Mouse (Mus musculus): ENCODE measurements around the gene Krt42.
"Not testable (repeated sequence)": the region's sequence is repeated elsewhere in the genome, so short reads cannot be mapped to it uniquely, and the experiment has no call there.

The Krt42 gene

GRCm38 (mm10) chr11:100269821-100270332, at the start of gene Krt42:
Gene Krt42, minus strand, starts transcription at chr11:100269871.
- no peak for DNase-seq (ENCODE audit: extremely low spot score, low read depth, low spot score)

GRCm38 (mm10) chr11:100318529-100319451, 49.1 kb upstream of the Krt42 start:
- DNase-seq (ENCODE audit: extremely low spot score, low read depth, low spot score) = no peak

- no peak for DNase-seq (ENCODE audit: extremely low spot score, low read depth, low spot score)
Observed at GRCm38 (mm10) chr11:100317826-100318380, 48.2 kb upstream of the Krt42 start.

DNA sequence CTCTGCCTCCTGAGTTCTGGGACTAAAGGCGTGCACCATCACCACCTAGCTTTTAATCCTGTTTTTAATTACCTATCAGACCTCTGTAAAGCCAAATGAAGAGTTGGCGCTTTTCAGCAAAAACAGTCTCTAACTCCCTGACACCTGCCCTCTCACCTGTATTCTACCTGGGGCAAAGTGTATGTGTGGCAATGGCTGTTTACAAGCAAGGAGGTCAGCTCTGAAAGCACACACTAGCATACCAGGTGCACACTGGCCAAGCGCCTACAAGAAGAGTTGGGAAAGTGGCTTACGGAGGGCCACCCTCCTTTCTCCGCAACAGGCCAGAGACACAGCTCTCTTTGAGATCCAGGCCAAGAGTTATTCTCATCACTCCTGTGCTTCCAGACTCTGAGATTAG, 45.8 kb upstream of the Krt42 start:
- no peak for DNase-seq (ENCODE audit: extremely low spot score, low read depth, low spot score)

- DNase-seq (ENCODE audit: extremely low spot score, low read depth, low spot score) = no peak
Observed at GRCm38 (mm10) chr11:100313424-100313823, 43.8 kb upstream of the Krt42 start.

DNA sequence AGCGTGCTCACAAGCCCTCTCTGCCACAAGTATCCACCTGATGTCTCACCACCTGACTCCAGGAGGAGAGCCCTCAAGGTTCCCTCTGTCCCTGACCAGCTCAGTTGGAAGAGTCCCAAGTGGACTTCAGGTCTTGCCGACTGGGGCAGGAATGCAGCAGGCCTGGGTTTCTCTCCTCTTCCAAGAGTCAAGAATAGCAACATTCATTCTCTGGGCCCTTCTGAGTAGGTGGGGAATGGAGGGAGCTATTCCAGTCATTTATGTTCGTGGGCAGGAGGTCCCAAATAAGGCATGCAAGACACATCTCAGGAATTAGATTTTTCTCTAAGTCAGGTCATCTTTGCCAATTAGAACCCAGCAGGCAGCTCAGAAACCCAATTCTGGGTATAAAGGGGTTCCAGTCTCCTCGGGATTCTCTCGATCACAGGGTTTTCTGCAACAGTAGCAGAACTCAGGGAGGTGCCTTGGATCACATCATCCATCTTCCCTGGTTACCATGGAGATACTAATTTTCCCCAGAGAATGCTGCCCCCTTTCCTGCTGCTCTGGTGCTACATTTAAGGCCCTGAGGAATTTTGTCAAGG, 42.5 kb upstream of the Krt42 start:
- no peak for DNase-seq (ENCODE audit: extremely low spot score, low read depth, low spot score)

DNA sequence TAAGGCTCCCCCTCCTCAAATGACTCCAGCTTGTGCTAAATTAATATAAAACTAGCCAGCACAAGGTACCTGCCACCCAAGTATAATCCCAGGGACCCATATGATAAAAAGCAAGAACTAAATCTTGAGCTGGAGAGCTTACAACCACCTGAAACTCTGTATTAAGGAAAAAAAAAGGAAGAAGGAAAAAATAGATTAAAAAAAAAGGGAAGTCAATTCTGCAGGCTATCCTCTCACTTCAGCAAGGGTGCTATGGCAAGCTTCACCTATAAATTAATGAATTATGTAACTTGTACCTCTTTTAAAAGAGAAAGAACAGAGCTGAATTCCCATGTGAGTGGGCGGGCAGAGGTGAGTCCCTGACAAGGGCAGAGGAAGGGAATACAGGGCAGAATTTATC, 42.0 kb upstream of the Krt42 start:
- DNase-seq (ENCODE audit: extremely low spot score, low read depth, low spot score) = no peak

DNA sequence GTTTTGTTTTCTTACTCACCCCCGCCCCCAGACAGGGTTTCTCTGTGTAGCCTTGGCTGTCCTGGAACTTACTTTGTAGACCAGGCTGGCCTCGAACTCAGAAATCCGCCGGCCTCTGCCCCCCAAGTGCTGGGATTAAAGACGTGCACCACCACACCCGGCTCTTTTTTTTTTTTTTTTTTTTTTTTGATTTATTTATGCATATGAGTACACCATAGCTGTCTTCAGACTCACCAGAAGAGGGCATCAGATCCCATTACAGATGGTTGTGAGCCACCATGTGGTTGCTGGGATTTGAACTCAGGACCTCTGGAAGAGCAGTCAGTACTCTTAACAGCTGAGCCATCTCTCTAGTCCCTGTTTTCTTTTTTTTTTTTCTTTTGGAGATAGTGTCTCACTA, 39.0 kb upstream of the Krt42 start:
- not testable (repeated sequence) for DNase-seq (ENCODE audit: extremely low spot score, low read depth, low spot score)

DNA sequence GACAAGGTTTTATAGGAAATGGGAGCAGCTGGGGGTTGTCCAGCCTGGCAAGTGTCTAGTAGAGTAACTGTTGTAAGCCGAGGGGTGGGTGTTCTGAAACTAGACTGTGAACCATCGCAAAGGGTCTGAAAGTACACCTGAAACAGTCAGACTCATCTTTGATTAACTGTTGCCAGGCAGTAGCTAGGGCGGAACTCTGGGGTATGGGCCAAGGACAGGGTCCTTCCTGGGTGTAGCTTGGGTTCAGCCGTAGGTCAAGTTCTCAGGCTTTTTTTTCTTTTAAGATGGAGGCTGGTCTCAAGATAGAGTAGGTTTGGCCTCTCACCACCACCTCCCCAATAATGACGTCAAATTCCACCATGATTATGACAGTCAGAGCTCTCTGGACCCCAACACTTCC, 38.2 kb upstream of the Krt42 start:
- no peak for DNase-seq (ENCODE audit: extremely low spot score, low read depth, low spot score)

- DNase-seq (ENCODE audit: extremely low spot score, low read depth, low spot score) = no peak
Observed at GRCm38 (mm10) chr11:100301292-100301691, 31.6 kb upstream of the Krt42 start.

DNA sequence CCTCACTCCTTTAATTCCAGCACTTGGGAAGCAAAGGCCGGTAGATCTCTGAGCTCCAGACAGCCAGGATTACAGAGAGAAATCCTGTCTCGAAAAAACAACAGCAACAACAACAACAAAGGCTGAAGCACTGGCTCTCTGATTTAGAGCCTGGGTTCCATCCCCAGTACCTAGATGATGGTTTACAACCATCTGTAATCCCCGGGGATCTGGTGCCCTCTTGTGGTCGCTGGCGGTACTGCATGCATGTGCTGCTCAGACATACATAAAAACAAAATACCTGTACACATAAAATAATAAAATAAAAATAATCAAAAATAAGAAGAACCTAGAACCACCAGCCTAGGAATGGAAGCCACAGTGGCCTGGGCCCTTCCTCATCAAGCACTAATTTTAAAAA, 30.6 kb upstream of the Krt42 start:
- DNase-seq (ENCODE audit: extremely low spot score, low read depth, low spot score) = no peak

GRCm38 (mm10) chr11:100298274-100299036, 28.8 kb upstream of the Krt42 start:
- no peak for DNase-seq (ENCODE audit: extremely low spot score, low read depth, low spot score)

DNA sequence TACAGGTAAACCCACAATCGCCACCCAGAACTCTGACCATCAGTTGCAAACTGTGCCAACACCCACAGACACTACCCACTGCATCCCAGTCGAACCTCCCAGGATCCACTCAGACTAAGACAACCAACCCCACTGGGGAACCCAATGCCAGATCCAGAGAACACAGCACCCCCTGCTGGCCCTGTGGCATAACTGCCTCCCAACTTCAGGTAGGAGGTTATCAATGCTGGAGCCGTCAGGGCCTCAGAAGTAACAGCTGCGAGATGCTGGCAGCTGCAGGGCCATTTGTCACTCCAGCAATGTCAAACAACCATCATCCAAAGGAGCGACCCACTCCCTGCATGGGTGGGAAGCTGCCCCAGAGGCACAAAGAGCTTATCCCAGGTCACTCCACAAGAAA, 28.1 kb upstream of the Krt42 start:
- DNase-seq (ENCODE audit: extremely low spot score, low read depth, low spot score) = no peak

- no peak for DNase-seq (ENCODE audit: extremely low spot score, low read depth, low spot score)
Observed at GRCm38 (mm10) chr11:100295308-100295707, 25.6 kb upstream of the Krt42 start.

GRCm38 (mm10) chr11:100292884-100293283, 23.2 kb upstream of the Krt42 start:
- no peak for DNase-seq (ENCODE audit: extremely low spot score, low read depth, low spot score)

DNA sequence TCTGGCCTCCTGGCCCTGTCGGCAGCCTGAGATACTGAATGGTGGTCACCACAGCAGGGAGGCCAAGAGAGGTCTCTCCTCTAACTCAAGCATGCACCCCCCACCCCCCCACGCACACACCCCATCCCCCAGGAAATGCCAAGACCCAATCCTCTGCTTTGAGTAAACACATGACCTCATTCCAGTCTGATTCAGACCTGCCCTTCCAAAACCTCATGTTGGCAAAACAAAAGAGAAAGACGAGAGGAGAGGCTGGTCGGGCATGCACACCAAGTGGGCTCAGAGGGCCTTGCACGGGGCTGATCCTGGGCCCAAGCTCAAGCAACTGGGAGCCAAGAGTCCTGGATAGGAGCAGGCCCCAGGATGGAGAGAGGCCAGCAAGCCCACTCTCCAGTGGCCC, 20.6 kb upstream of the Krt42 start:
- no peak for DNase-seq (ENCODE audit: extremely low spot score, low read depth, low spot score)

DNA sequence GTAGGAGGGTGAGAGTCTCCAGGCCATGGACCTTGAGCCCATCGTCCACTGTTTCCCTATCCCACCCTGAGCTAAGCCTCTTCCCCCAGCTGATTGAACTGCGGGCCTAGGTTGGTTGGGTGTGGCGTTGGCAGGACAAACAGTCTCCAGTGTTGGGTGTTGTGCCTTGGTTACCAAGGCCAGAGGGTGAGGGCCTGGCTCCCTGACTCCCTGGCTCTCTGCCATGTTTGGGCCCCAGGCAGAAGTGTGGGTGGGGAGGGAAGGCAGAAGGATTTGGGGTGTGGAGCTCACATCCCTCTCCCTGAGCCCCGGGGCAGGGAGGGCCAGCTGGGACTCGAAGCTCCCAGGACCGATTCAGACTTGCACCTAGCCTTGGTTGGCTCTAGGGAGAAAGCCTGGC, 19.3 kb upstream of the Krt42 start:
- DNase-seq (ENCODE audit: extremely low spot score, low read depth, low spot score) = no peak

GRCm38 (mm10) chr11:100287024-100287423, 17.4 kb upstream of the Krt42 start:
- no peak for DNase-seq (ENCODE audit: extremely low spot score, low read depth, low spot score)

DNA sequence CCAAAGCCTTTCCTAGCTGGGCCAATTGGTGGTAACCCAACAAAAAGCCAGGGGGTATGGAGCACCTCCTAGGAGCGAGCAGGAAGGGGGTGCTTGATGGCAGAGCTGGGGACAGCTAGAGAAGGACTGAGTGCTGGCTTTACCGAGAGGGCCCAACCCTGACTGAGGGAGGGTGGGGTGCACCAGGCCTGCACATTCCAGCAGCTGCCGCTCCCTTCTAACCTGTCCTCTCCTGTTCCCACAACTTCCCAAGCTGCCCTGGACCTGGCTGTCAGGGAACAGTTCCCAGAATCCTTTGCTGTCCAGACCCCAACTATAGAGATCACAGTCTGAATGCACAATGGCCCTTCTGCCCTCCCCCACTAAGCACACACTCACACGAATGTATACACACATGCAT, 15.3 kb upstream of the Krt42 start:
- no peak for DNase-seq (ENCODE audit: extremely low spot score, low read depth, low spot score)

DNA sequence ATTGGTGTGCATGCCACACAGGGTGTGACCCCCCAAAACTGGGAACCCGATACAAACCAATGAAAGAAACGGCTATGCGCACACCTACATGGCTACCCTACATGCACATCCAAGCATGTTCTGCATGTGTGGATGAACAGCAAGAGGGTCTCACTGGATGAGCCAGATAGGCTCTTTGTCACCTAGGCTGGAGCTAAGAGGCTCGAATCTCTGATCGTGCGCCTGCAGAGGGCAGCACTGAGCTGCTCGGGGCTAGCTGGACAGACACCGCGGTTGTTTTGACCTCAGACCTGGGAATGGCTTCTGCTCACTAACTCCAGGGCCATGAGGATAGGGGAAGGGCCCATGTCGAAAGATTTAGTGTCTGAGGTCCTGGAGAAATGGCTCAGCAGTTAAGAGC, 12.9 kb upstream of the Krt42 start:
- DNase-seq (ENCODE audit: extremely low spot score, low read depth, low spot score) = peak; percentile 52
